Mouse (Mus musculus): ENCODE measurements around the gene Tbx10.
A peak's percentile ranks its signal among the peaks of the same experiment; 100 is the strongest.
"Not testable (repeated sequence)": the region's sequence is repeated elsewhere in the genome, so short reads cannot be mapped to it uniquely, and the experiment has no call there.

Gene Tbx10

DNA sequence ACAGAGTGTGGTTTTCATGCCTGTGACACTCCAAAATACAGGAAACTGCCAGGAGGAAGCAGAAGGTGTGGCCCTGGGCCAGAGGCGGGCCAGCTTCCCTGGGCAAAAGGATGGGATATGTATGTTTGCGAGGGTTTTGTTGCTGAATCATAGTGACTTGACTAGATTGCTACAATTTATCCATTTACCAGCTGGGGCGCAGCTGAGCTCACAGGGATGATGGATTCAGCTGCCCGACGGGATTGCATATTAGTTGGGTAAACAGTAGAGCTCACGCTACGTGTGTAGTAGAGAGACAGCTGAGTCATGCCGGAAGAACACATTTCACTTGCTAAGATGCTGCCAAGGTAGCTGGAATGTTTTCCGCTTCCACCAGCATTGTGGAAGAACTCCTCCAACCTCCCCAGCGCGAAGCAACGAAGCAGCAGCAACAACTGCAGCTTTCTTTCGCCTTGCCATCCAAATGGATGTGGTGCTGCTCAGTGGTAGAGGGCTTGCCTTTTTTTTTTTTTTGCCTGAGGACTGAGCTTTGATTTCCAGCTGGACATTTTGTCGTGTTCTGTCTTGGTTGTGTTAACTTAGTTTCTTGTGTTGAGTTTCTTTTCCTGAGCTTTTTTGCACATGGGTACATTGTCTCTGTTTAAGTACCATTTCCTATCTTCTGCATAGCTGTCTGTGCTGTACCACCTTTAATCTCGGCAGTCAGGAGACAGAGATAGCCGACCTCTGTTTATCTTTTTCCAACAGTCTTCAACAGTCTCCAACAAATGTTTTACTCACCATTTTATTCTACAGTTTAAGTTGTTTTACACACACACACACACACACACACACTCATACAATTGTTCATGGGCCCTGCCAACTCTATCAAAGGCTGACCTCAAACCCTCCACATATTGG, 53.7 kb downstream of the Tbx10 start, which contains the start of gene Gstp2:
TSS of gene Gstp2 (minus strand) at position 58 of the 900 bp plus-strand sequence.
- DNase-seq = peak; percentile 74

DNA sequence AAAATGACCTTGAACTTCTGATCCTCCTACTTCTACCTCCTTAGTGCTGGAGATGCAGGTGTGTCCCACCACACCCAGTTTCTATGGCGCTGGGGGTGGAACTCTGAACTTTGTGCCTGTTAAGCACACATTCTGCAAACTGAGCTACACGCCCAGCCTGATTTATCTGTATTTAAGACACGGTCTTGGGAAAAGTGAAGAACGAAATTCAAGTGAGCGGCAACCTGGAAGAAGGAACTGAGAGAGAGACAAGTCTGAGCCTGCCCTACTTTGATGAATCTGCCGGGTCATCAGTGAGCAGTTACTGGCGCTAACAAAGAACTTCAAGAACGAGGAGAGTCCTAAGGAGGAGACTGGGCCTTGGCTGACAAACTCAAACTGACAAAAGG, 54.3 kb downstream of the Tbx10 start:
- DNase-seq = no peak

DNA sequence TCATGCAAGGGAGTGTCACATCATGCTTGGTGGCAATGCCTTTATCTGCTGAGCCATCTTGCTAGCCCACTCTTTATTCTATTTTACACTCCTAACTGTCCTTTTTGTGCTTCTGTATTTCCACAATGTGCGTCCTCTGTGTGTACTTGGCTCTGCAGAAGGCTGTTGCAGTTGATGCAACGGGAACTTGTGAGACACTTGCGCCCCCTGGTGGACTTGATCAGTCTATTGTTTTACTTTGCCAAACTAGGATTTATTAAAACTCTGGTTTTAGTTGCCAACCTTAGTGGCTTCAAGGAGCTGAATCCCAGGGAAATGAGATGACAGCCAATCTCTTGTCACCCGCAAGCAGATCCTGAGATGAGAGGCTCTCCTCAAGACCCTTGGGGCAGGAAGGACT, 55.3 kb downstream of the Tbx10 start:
- DNase-seq = peak; percentile 85

DNA sequence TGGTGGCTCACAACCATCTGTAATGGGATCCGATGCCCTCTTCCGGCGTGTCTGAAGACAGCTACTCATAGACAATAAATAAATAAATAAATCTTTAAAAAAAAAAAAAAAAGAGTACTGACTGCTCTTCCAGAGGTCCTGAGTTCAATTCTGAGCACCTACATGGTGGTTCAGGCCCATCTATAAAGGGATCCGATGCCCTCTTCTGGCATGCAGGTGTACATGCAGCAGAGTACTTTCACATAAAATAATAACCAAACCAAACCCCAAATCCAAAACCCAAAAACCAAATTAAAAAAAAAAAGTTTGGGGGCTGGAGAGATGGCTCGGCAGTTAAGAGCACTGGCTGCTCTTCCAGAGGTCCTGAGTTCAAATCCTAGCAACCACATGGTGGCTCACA, 56.5 kb downstream of the Tbx10 start:
- DNase-seq = not testable (repeated sequence)

Measured in retina, postnatal 1 day (tissue).